Mouse (Mus musculus): ENCODE data around the gene Vmn1r76. TPM values are rescaled to one million over a fixed set of nuclear protein-coding genes. Genes with fewer than 3 reads are reported as not detected.

The Vmn1r76 gene
- polyA plus RNA-seq (2016; fragmentation: Nextera tagmentation; extraction: Ambion mirVana) = not detected in 2 replicates

DNA sequence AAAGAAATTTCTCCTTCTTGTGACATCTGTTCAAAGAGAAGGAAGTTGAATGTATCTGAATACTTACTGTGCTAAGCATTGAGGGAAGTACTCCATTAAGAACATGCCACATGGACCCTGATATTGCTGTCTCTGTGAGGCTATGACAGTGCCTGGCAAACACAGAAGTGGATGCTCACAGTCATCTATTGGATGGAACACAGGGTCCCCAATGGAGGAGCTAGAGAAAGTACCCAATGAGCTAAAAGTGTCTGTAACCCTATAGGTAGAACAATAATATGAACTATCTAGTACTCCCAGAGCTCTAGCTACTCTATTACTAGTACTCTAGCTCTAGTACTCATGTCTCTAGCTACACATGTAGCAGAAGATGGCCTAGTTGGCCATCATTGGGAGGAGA is at the start of gene Vmn1r76:
Vmn1r76 (minus strand) TSS at position 101 of the 400 bp plus-strand sequence.
- no peak for DNase-seq (ENCODE audit: low spot score)
- H3K27me3 ChIP-seq (ENCODE audit: low read depth, poor library complexity, severe bottlenecking) = no peaks in the 10 kb centered on the region
- no peaks in the 10 kb centered on the region for H3K36me3 ChIP-seq
- H3K9me3 ChIP-seq (replicated peaks) = peaks cover 18% of the 10 kb centered on the region; the same call in 1 of the 2 replicates
- no peak within 1 kb of the TSS for H3K4me3 ChIP-seq
- H3K27ac ChIP-seq (replicated peaks) = no peak within 1 kb of the TSS
- no peaks in the 10 kb centered on the region for H3K4me1 ChIP-seq

DNA sequence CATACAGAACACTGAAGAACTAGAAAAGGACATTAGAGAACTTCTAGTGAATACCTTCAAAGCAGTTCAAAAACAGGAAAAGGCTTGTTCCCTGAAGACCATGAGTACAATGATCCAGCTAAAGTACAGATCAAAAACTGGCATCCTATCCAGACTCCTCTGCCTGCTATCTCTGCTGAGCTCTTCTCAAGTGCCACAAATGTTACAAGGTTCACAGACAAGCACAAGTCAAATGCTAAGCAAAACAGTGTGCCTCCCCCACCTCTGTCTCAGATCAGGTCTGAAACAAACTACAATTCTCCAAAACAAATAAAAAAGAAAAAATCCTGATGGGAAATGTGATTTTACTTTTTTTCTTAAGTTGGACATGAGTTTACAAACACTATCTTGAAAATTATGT is 34.6 kb upstream of the Vmn1r76 start:
- Histone ChIP-seq H3K27me3 (ENCODE audit: low read depth, poor library complexity, severe bottlenecking) (no peaks in the 10 kb centered on the region), H3K4me1 (no peaks in the 10 kb centered on the region), H3K36me3 (no peaks in the 10 kb centered on the region), H3K9me3 (replicated peaks) (peaks cover 26% of the 10 kb centered on the region), H3K27ac (replicated peaks) (no peak overlapping the region), H3K4me3 (no peak overlapping the region)
- no peak for DNase-seq (ENCODE audit: low spot score)

DNA sequence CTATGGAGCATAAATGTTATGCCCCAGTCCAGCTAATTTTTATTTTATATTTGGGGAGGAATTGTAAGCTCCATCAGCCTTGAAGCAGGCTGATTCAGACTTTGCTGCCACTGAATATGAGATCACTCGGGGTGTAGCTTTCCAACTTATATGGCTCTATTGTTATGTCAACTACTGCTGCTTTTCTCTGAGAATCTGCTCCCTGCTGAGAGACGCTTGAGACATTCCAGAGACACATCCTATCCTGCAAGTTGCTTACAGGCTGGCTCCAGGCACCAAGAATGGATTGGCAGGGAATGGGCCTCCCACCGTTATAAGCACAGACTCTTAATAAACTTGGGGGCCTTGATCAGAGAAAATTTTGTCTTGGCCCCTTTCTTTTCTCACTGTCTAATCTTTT is 10.0 kb upstream of the Vmn1r76 start:
- WGBS = 71% methylated on average over 3 of the region's 3 CpGs
- Histone ChIP-seq H3K36me3 (no peaks in the 10 kb centered on the region), H3K9me3 (replicated peaks) (peaks cover 50% of the 10 kb centered on the region), H3K27ac (replicated peaks) (no peak overlapping the region), H3K4me1 (no peaks in the 10 kb centered on the region), H3K4me3 (no peak overlapping the region), H3K27me3 (ENCODE audit: low read depth, poor library complexity, severe bottlenecking) (no peaks in the 10 kb centered on the region)
- DNase-seq (ENCODE audit: low spot score) = no peak

- no peaks in the 10 kb centered on the region for H3K4me1 ChIP-seq
- H3K36me3 ChIP-seq = no peaks in the 10 kb centered on the region
- H3K27ac ChIP-seq (replicated peaks) = no peak within 1 kb of the TSS
- peaks cover 13% of the 10 kb centered on the region for H3K9me3 ChIP-seq (replicated peaks)
- no peak within 1 kb of the TSS for H3K4me3 ChIP-seq
- no peaks in the 10 kb centered on the region for H3K27me3 ChIP-seq (ENCODE audit: low read depth, poor library complexity, severe bottlenecking)
- no peak for DNase-seq (ENCODE audit: low spot score)
Measured at GRCm38 (mm10) chr7:11874330-11874729, 63.7 kb downstream of the Vmn1r76 start, which contains the start of gene Vmn1r75. Gene Vmn1r75, plus strand, starts transcription at chr7:11874630.

Other genes starting within 250 kb of the Vmn1r76 start
- gene Vmn1r73, start 207.9 kb downstream of the Vmn1r76 start, polyA plus RNA-seq (2016; fragmentation: Nextera tagmentation; extraction: Ambion mirVana) = not detected in 2 replicates
- gene Vmn1r74, start 104.2 kb downstream of the Vmn1r76 start, polyA plus RNA-seq (2016; fragmentation: Nextera tagmentation; extraction: Ambion mirVana) = not detected in 2 replicates
- not detected in 2 replicates for gene Vmn1r75, start 63.6 kb downstream of the Vmn1r76 start, polyA plus RNA-seq (2016; fragmentation: Nextera tagmentation; extraction: Ambion mirVana)
- not detected in 2 replicates for gene Vmn1r77, start 98.5 kb upstream of the Vmn1r76 start, polyA plus RNA-seq (2016; fragmentation: Nextera tagmentation; extraction: Ambion mirVana)
- gene Vmn1r78, start 212.0 kb upstream of the Vmn1r76 start, polyA plus RNA-seq (2016; fragmentation: Nextera tagmentation; extraction: Ambion mirVana) = not detected in 2 replicates
- gene Vmn1r79, start 233.1 kb upstream of the Vmn1r76 start, polyA plus RNA-seq (2016; fragmentation: Nextera tagmentation; extraction: Ambion mirVana) = not detected in 2 replicates